Mouse (Mus musculus) C2C12 (cell line): ENCODE results near the gene Olfr571. TPM values are rescaled to one million over a fixed set of nuclear protein-coding genes. Genes with fewer than 3 reads are reported as not detected.

ENCODE experiments used
- H3K27me3 ChIP-seq: one replicate; pipeline ENCODE4 v1.6.1; 2011; ENCODE audit not compliant: control insufficient read depth, insufficient read depth, insufficient read length
- H3K36me3 ChIP-seq: one replicate; pipeline ENCODE4 v1.6.1; 2011; ENCODE audit not compliant: control insufficient read depth, insufficient read depth
- H3K4me3 ChIP-seq: one replicate; pipeline ENCODE4 v1.5.1; 2011; ENCODE audit warnings: mild to moderate bottlenecking, control low read depth; ENCODE audit not compliant: poor library complexity, insufficient read depth, severe bottlenecking
- H3K79me2 ChIP-seq: one replicate; pipeline ENCODE4 v1.6.1; 2011; ENCODE audit not compliant: control insufficient read depth, insufficient read depth
- H3K79me3 ChIP-seq: one replicate; pipeline ENCODE4 v1.6.1; 2011; ENCODE audit warnings: low read depth, control low read depth
- H3ac ChIP-seq: one replicate; pipeline ENCODE3; 2011; ENCODE audit warnings: low read depth; ENCODE audit not compliant: control insufficient read depth, insufficient read length
- CEBPB ChIP-seq: IDR thresholded peaks from one replicate; pipeline ENCODE4 v1.6.1; 2011; ENCODE audit warnings: low read depth, mild to moderate bottlenecking, control low read depth, moderate library complexity
- CTCF ChIP-seq: IDR thresholded peaks from one replicate; pipeline ENCODE4 v1.5.1; 2011; ENCODE audit not compliant: control insufficient read depth, insufficient read depth, insufficient read length
- FOSL1 ChIP-seq: IDR thresholded peaks from one replicate; pipeline ENCODE4 v1.8.0; 2011; ENCODE audit warnings: mild to moderate bottlenecking, low read length; ENCODE audit not compliant: poor library complexity, insufficient read depth, severe bottlenecking
- MAX ChIP-seq: IDR thresholded peaks from one replicate; pipeline ENCODE4 v1.6.1; 2011; ENCODE audit warnings: mild to moderate bottlenecking, control low read depth
- MYOD1 ChIP-seq: IDR thresholded peaks from one replicate; pipeline ENCODE4 v1.6.1; 2011; ENCODE audit warnings: low read depth; ENCODE audit not compliant: control insufficient read depth, insufficient read length
- MYOG ChIP-seq: IDR thresholded peaks from one replicate; pipeline ENCODE4 v1.6.1; 2011; ENCODE audit not compliant: control insufficient read depth, insufficient read length; ENCODE audit errors: extremely low read depth
- USF1 ChIP-seq: IDR thresholded peaks from one replicate; pipeline ENCODE4 v1.6.1; 2011; ENCODE audit warnings: low read depth, mild to moderate bottlenecking, control low read depth, moderate library complexity
- long read RNA-seq, 2 experiments: library from polyadenylated mRNA; unstranded; transcript quantifications; one replicate each; pipeline ENCODE4 v2.0.0; 2019 to 2020
- polyA plus RNA-seq: library from polyadenylated mRNA; unstranded; fragments of >200 nt; fragmentation: generic; extraction: Trizol; gene quantifications from one replicate; pipeline ENCODE4 v1.2.1, GENCODE M21; 2012; ENCODE audit warnings: missing spikeins

Gene Olfr571
- not detected for polyA plus RNA-seq
- long read RNA-seq, experiment 1: 0 reads
- long read RNA-seq, experiment 2: 0 reads

DNA sequence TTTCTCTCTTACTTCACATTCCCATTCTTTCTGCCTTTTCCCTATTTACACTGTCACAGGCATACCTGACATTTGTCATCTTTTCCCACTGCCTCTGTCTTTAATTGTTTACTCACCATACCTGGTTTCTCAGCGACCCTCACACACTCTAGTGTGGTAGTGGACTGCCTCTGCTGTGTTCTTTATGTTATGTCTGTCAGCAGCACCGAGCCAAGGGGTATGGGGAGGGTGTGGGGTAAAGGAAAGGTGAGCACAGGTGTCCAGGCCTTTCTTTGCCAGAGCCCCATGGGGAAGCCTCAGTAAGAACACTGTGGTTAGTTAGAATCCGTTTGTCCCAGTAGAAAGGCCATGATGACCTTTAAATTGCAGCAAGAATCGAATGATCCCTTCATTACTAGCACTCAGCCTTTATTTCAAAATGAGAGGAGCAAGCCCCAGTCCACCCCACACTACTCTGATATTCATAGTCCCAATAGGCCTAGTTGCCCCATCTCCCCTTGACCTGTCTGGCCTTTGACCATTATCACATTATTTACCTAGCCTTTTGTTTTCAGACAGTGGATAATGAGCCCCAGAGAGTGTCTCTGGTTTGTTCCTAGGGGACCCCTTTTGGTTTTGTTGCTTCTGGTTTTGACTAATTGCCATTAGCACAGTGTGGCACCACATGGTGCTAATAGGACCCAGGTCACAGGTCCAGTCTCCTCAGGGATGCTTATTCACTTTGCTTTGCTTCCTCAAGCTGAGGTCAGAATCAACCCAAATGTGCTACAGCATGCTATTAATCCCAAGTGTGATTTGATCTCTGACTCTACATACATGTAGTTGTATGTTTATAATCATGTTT, at the start of gene Olfr571:
Gene Olfr571, minus strand, starts transcription at position 505 of the 844 bp plus-strand sequence.
- H3K36me3 ChIP-seq: no peaks in the 10 kb centered on the region
- no peak within 1 kb of the TSS for H3ac ChIP-seq
- no peaks in the 10 kb centered on the region for H3K27me3 ChIP-seq
- H3K4me3 ChIP-seq: no peak within 1 kb of the TSS
- TF ChIP-seq FOSL1 (no peak), USF1 (no peak), MYOD1 (no peak), MAX (no peak), CTCF (no peak), CEBPB (no peak), MYOG (no peak)
- H3K79me2 ChIP-seq: no peaks in the 10 kb centered on the region
- no peaks in the 10 kb centered on the region for H3K79me3 ChIP-seq

- H3ac ChIP-seq: no peak within 1 kb of the TSS
- H3K4me3 ChIP-seq: no peak within 1 kb of the TSS
- no peaks in the 10 kb centered on the region for H3K79me2 ChIP-seq
- no peak for TF ChIP-seq MAX
- TF ChIP-seq MYOD1: no peak
- TF ChIP-seq MYOG: no peak
- no peak for TF ChIP-seq CTCF
- TF ChIP-seq FOSL1: no peak
- TF ChIP-seq USF1: no peak
- no peak for TF ChIP-seq CEBPB
- H3K79me3 ChIP-seq: no peaks in the 10 kb centered on the region
- no peaks in the 10 kb centered on the region for H3K27me3 ChIP-seq
- no peaks in the 10 kb centered on the region for H3K36me3 ChIP-seq
Observed at GRCm38 (mm10) chr7:102962360-102962759, 45.0 kb upstream of the Olfr571 start, which contains the start of gene Olfr576. Gene Olfr576 (plus strand): TSS chr7:102962660.

GRCm38 (mm10) chr7:102958593-102958992, 41.3 kb upstream of the Olfr571 start, which contains the start of gene Olfr575:
Gene Olfr575 (minus strand): TSS chr7:102958775.
- TF ChIP-seq FOSL1 (no peak), CTCF (no peak), MYOG (no peak), MAX (no peak), MYOD1 (no peak), CEBPB (no peak), USF1 (no peak)
- Histone ChIP-seq H3K27me3 (no peaks in the 10 kb centered on the region), H3K79me3 (no peaks in the 10 kb centered on the region), H3ac (no peak within 1 kb of the TSS), H3K4me3 (no peak within 1 kb of the TSS), H3K36me3 (no peaks in the 10 kb centered on the region), H3K79me2 (no peaks in the 10 kb centered on the region)

DNA sequence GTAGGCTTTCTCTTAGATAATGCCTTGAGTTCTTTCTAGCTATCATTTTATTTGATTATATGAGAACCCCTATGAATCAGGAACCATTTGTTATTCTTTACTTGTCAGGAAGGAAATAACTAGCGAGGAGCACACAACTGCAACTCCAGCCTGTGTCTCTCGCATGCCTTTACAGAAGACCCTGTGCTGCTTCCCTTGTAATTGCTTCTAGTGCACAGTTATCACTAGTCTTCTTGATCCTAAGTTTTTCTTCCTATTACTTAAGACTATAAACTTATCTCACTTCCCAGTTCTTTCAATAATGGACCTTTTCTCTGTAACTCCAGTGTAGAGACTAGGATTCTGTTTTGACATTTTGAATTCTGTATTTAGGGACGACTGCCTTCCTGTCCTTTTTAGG, 40.8 kb upstream of the Olfr571 start:
- TF ChIP-seq CEBPB: no peak
- TF ChIP-seq USF1: no peak
- TF ChIP-seq MAX: no peak
- no peak for TF ChIP-seq CTCF
- no peak for TF ChIP-seq MYOG
- no peak for TF ChIP-seq MYOD1
- no peak for TF ChIP-seq FOSL1
- Histone ChIP-seq H3K4me3 (no peak overlapping the region), H3K36me3 (no peaks in the 10 kb centered on the region)

DNA sequence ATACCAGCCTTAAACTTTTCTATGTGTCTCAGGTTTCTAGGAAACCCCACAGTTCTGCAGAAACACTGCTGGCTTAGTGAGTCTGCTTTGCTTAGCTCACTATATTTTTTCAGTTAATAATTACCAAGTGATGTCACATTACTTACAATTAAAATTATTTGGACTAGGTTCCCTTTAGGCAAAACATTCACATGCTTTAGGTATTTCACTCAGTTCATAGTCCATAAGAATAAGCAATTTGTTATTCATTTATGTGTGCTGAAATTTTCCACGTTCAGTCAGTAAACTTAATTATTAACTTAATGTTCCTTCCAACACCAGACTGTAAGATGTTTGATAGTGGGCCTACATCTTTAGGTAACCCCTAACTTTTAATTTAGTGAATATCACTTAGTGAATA, 33.4 kb upstream of the Olfr571 start:
- Histone ChIP-seq H3K27me3 (no peaks in the 10 kb centered on the region), H3K4me3 (no peak overlapping the region), H3ac (no peak overlapping the region), H3K79me3 (no peaks in the 10 kb centered on the region), H3K79me2 (no peaks in the 10 kb centered on the region), H3K36me3 (no peaks in the 10 kb centered on the region)
- no peak for TF ChIP-seq CTCF

More for the DNA sequence above, 40.8 kb upstream of the Olfr571 start:
- no peaks in the 10 kb centered on the region for H3K27me3 ChIP-seq
- H3K79me2 ChIP-seq: no peaks in the 10 kb centered on the region
- no peaks in the 10 kb centered on the region for H3K79me3 ChIP-seq
- H3ac ChIP-seq: no peak overlapping the region
